15 mouse cellular contexts compared by ENCODE assay signal in genomic region chr1:88957061-88957460, GRCm38 (mm10).
"Had no signal": no experiment of that assay in that cellular context is flagged by ENCODE, and none has a peak within 500 bp of the region (broad histone marks: within the 10 kb centered on the region; RNA-seq: fewer than 3 reads in every experiment).

No protein-coding gene starts in this region.

- H3K36me3 ChIP-seq: liver, embryonic 13.5 days; neural tube, embryonic 12.5 days; neural tube, embryonic 15.5 days had no signal

- H3K9ac ChIP-seq: liver, embryonic 13.5 days; neural tube, embryonic 12.5 days; neural tube, embryonic 15.5 days had no signal

- H3K4me2 ChIP-seq: liver, embryonic 13.5 days; midbrain, embryonic 11.5 days; neural tube, embryonic 12.5 days; neural tube, embryonic 15.5 days had no signal

- H3K27me3 ChIP-seq: liver, embryonic 13.5 days; neural tube, embryonic 12.5 days; neural tube, embryonic 15.5 days had no signal

- H3K4me3 ChIP-seq: layer of hippocampus, adult 2 months; liver, embryonic 13.5 days; neural tube, embryonic 12.5 days; neural tube, embryonic 15.5 days had no signal

- H3K4me1 ChIP-seq: liver, embryonic 13.5 days; neural tube, embryonic 15.5 days had no signal

- H3K27ac ChIP-seq: layer of hippocampus, adult 2 months; liver, embryonic 13.5 days; neural tube, embryonic 12.5 days; neural tube, embryonic 15.5 days had no signal

- H3K9me3 ChIP-seq: liver, embryonic 13.5 days; neural tube, embryonic 12.5 days; neural tube, embryonic 15.5 days had no signal

- ATAC-seq: inflammation-experienced regulatory T-cells, adult 6 months; intestine, embryonic 16.5 days had no signal

- DNase-seq: layer of hippocampus, adult 9-11 months; liver, embryonic 13.5 days; lung, adult 2 months; lung, postnatal 14 days; lung, postnatal 4 days; midbrain, embryonic 14.5 days; right cerebral cortex, postnatal 25 days; thymus, adult 18-20 months; thymus, postnatal 36 days had no signal
